Mouse (Mus musculus) CH12.LX (cell line): ENCODE measurements around the gene Doc2g. TPM values are rescaled to one million over a fixed set of nuclear protein-coding genes. Genes with fewer than 3 reads are reported as not detected.

Experiments used
- DNase-seq: peaks from one replicate; pipeline ENCODE4 v3.0.0-alpha.2; 2013; ENCODE audit errors: extremely low read depth
- H3K27ac ChIP-seq: 2 replicates; pipeline ENCODE4 v1.5.1; 2012; ENCODE audit warnings: low read depth, mild to moderate bottlenecking, control low read depth, moderate library complexity; ENCODE audit not compliant: insufficient read depth
- H3K27me3 ChIP-seq: replicated peaks from 2 replicates; pipeline ENCODE3; 2012; ENCODE audit warnings: inconsistent platforms
- H3K36me3 ChIP-seq, 2 experiments: replicated peaks in 1 of 2; 2 replicates each; pipeline versions ENCODE3 to v1.6.1; 2012; ENCODE audit warnings: inconsistent platforms in 1 of 2, low read length in 1 of 2, mild to moderate bottlenecking in 1 of 2, mixed read lengths in 1 of 2, moderate library complexity in 1 of 2; ENCODE audit not compliant: control insufficient read depth in 1 of 2, insufficient read depth in 1 of 2
- H3K4me1 ChIP-seq, 2 experiments: 2 replicates each; pipeline ENCODE4 v1.6.1; 2012; ENCODE audit warnings: inconsistent platforms in 1 of 2, moderate library complexity in 1 of 2; ENCODE audit not compliant: insufficient read depth in 2 of 2, control insufficient read depth in 1 of 2
- H3K4me2 ChIP-seq: 2 replicates; pipeline ENCODE4 v1.6.1; 2012; ENCODE audit warnings: low read depth, mild to moderate bottlenecking, control low read depth; ENCODE audit not compliant: poor library complexity, insufficient read depth, severe bottlenecking
- H3K4me3 ChIP-seq, 3 experiments: fragments of 150-350 bp in 1 of 3; sonication (generic) in 1 of 3; replicated peaks in 1 of 3; 2 replicates each; pipeline versions ENCODE3 to v1.5.1; 2011 to 2012; ENCODE audit warnings: low read depth in 2 of 3, low read length in 2 of 3, mild to moderate bottlenecking in 2 of 3, moderate library complexity in 2 of 3, control low read depth in 1 of 3, improper control_type of control experiment in 1 of 3, inconsistent platforms in 1 of 3, mixed read lengths in 1 of 3; ENCODE audit not compliant: poor library complexity in 1 of 3
- H3K79me2 ChIP-seq: replicated peaks from 2 replicates; pipeline ENCODE4 v1.6.1; 2012; ENCODE audit warnings: mild to moderate bottlenecking, moderate library complexity; ENCODE audit not compliant: control insufficient read depth, poor library complexity, insufficient read depth, severe bottlenecking; ENCODE audit errors: extremely low read depth
- H3K9ac ChIP-seq: 2 replicates; pipeline ENCODE4 v1.6.1; 2012; ENCODE audit warnings: low read depth, mild to moderate bottlenecking, control low read depth, moderate library complexity; ENCODE audit not compliant: insufficient read depth
- H3K9me3 ChIP-seq: replicated peaks from 2 replicates; pipeline ENCODE3; 2012; ENCODE audit warnings: low read length, inconsistent platforms, mixed read lengths
- BHLHE40 ChIP-seq: IDR thresholded peaks from 2 replicates; pipeline ENCODE4 v1.6.1; 2011; ENCODE audit warnings: mild to moderate bottlenecking, low read depth, low read length, improper control_type of control experiment
- CHD2 ChIP-seq: IDR thresholded peaks from 2 replicates; pipeline ENCODE4 v1.6.1; 2011; ENCODE audit warnings: low read length, improper control_type of control experiment
- ELF1 ChIP-seq: IDR thresholded peaks from 2 replicates; pipeline ENCODE4 v1.6.1; 2014; ENCODE audit warnings: low read depth, mild to moderate bottlenecking, inconsistent platforms, low read length, improper control_type of control experiment
- HCFC1 ChIP-seq: IDR thresholded peaks from 2 replicates; pipeline ENCODE4 v1.6.1; 2012; ENCODE audit warnings: low read depth, mild to moderate bottlenecking, inconsistent platforms, low read length, improper control_type of control experiment
- IRF4 ChIP-seq: IDR thresholded peaks from 2 replicates; pipeline ENCODE4 v1.6.1; 2014; ENCODE audit warnings: low read depth, mild to moderate bottlenecking, inconsistent platforms, low read length, improper control_type of control experiment
- JUN ChIP-seq: IDR thresholded peaks from 2 replicates; pipeline ENCODE4 v1.6.1; 2011; ENCODE audit warnings: low read depth, mild to moderate bottlenecking, low read length, improper control_type of control experiment, moderate library complexity; ENCODE audit not compliant: insufficient read depth
- JUND ChIP-seq: conservative IDR thresholded peaks from 2 replicates; pipeline ENCODE4 v1.6.1; 2011; ENCODE audit warnings: low read depth, low read length, improper control_type of control experiment
- KAT2A ChIP-seq: IDR thresholded peaks from 2 replicates; pipeline ENCODE4 v1.6.1; 2012; ENCODE audit warnings: low read length, improper control_type of control experiment, inconsistent platforms; ENCODE audit not compliant: insufficient replicate concordance
- MAFK ChIP-seq: IDR thresholded peaks from 2 replicates; pipeline ENCODE4 v1.6.1; 2011; ENCODE audit warnings: low read length, improper control_type of control experiment; ENCODE audit not compliant: insufficient replicate concordance
- MAX ChIP-seq: IDR thresholded peaks from 2 replicates; pipeline ENCODE4 v1.6.1; 2011; ENCODE audit warnings: low read length, improper control_type of control experiment
- MAZ ChIP-seq: IDR thresholded peaks from 2 replicates; pipeline ENCODE4 v1.6.1; 2012; ENCODE audit warnings: low read depth, mild to moderate bottlenecking, inconsistent platforms, low read length, improper control_type of control experiment, moderate library complexity
- MEF2A ChIP-seq: IDR thresholded peaks from 2 replicates; pipeline ENCODE4 v1.6.1; 2014; ENCODE audit warnings: low read depth, mild to moderate bottlenecking, inconsistent platforms, low read length, improper control_type of control experiment, borderline replicate concordance
- NELFE ChIP-seq: IDR thresholded peaks from 2 replicates; pipeline ENCODE4 v1.6.1; 2011; ENCODE audit warnings: low read depth, low read length, improper control_type of control experiment
- NRF1 ChIP-seq: IDR thresholded peaks from 2 replicates; pipeline ENCODE4 v1.6.1; 2014; ENCODE audit warnings: low read depth, mild to moderate bottlenecking, inconsistent platforms, low read length, improper control_type of control experiment, moderate library complexity
- POLR2A ChIP-seq: IDR thresholded peaks from 2 replicates; pipeline ENCODE4 v1.6.1; 2011; ENCODE audit warnings: low read depth, mild to moderate bottlenecking, improper control_type of control experiment, low read length
- ZC3H11A ChIP-seq: IDR thresholded peaks from 2 replicates; pipeline ENCODE4 v1.6.1; 2012; ENCODE audit warnings: low read depth, mild to moderate bottlenecking, inconsistent platforms, low read length, improper control_type of control experiment
- ZKSCAN1 ChIP-seq: IDR thresholded peaks from 2 replicates; pipeline ENCODE4 v1.6.1; 2012; ENCODE audit warnings: low read depth, inconsistent platforms, low read length, improper control_type of control experiment, borderline replicate concordance
- ZNF384 ChIP-seq: IDR thresholded peaks from 2 replicates; pipeline ENCODE4 v1.6.1; 2012; ENCODE audit warnings: low read depth, low read length, improper control_type of control experiment, inconsistent platforms
- dilution Hi-C: fragments of 300-500 bp; cut with MboI; formaldehyde crosslinking; loops from 2 replicates; pipeline ENCODE4 v1.14.3; 2020; ENCODE audit warnings: low sequenced_read_pairs; ENCODE audit not compliant: extremely low pct_unique_long_range_greater_than_20kb, extremely low pct_ligation_motif_present
- in situ Hi-C: fragments of 300-500 bp; cut with MboI; formaldehyde crosslinking; loops from 3 replicates; pipeline ENCODE4 v1.14.3; 2019; ENCODE audit warnings: low sequenced_read_pairs, low pct_ligation_motif_present, low pct_unique_long_range_greater_than_20kb, mixed read lengths
- polyA plus RNA-seq: library from polyadenylated mRNA; unstranded; fragments of >175 nt; gene quantifications from 2 replicates; pipeline ENCODE4 v1.2.1, GENCODE M21; 2012; ENCODE audit warnings: low read depth; ENCODE audit not compliant: insufficient read length
- total RNA-seq, 2 experiments: library from RNA; depleted of rRNA; stranded (reverse); fragments of 300-350 nt in 1 of 2; fragments of >200 nt in 1 of 2; gene quantifications; 2 replicates each; pipeline ENCODE4 v1.2.3; 2012 to 2014

The Doc2g gene
- total and polyA plus RNA-seq, 3 experiments, result 2.1 to 6.4 (median 5.2) TPM

GRCm38 (mm10) chr19:4003641-4004040, 528 bp downstream of the Doc2g start:
- Histone ChIP-seq H3K9me3 (no peaks in the 10 kb centered on the region), H3K4me2 (no peak overlapping the region), H3K9ac (no peak overlapping the region), H3K27ac (no peak overlapping the region)
- dilution Hi-C loops, result no loop called here
- TF ChIP-seq JUND (no peak), ZKSCAN1 (no peak), CHD2 (no peak), IRF4 (no peak), MAZ (no peak), MAFK (no peak), ZNF384 (no peak), MEF2A (no peak), KAT2A (no peak), POLR2A (no peak)
- TF ChIP-seq, all 38 proteins: peak for 0
- Histone ChIP-seq H3K36me3 (peaks cover 38 to 66% of the 10 kb centered on the region in 2 experiments), H3K27me3 (no peaks in the 10 kb centered on the region), H3K4me3 (no peak overlapping the region), H3K4me1 (peaks cover 11 to 23% of the 10 kb centered on the region in 2 experiments), H3K79me2 (no peaks in the 10 kb centered on the region)
- no peak for DNase-seq
- in situ Hi-C loops, result no loop called here

GRCm38 (mm10) chr19:4004331-4004730, 1.2 kb downstream of the Doc2g start:
- Histone ChIP-seq H3K4me1 (peaks cover 8 to 17% of the 10 kb centered on the region in 2 experiments), H3K4me3 (no peak overlapping the region), H3K36me3 (peaks cover 45 to 73% of the 10 kb centered on the region in 2 experiments), H3K27me3 (no peaks in the 10 kb centered on the region), H3K27ac (no peak overlapping the region), H3K4me2 (no peak overlapping the region), H3K9me3 (no peaks in the 10 kb centered on the region), H3K79me2 (no peaks in the 10 kb centered on the region), H3K9ac (no peak overlapping the region)
- in situ Hi-C loops (no loop called here), dilution Hi-C loops (no loop called here)
- no peak for DNase-seq
- no peak for TF ChIP-seq BHLHE40
- no peak for TF ChIP-seq JUN
- no peak for TF ChIP-seq NRF1

- H3K27ac ChIP-seq, result no peak overlapping the region
- H3K27me3 ChIP-seq, result no peaks in the 10 kb centered on the region
- no peak overlapping the region for H3K9ac ChIP-seq
- in situ Hi-C loops, result no loop called here
- no peaks in the 10 kb centered on the region for H3K9me3 ChIP-seq
- no peak overlapping the region for H3K4me3 ChIP-seq
- TF ChIP-seq HCFC1 (no peak), ZC3H11A (no peak), ZKSCAN1 (no peak), MAX (no peak), MAZ (no peak), ELF1 (no peak), JUND (no peak), NELFE (no peak)
- TF ChIP-seq, all 38 proteins: peak for 0
- Histone ChIP-seq H3K4me2 (no peak overlapping the region), H3K4me1 (peaks cover 5 to 12% of the 10 kb centered on the region in 2 experiments), H3K79me2 (no peaks in the 10 kb centered on the region), H3K36me3 (peaks cover 53 to 81% of the 10 kb centered on the region in 2 experiments)
- dilution Hi-C loops, result no loop called here
- DNase-seq, result no peak
Observed at GRCm38 (mm10) chr19:4005091-4005490, 2.0 kb downstream of the Doc2g start.
